Mouse (Mus musculus) heart, adult 18-20 months (tissue): Measurements from ENCODE around the gene Cracr2b. TPM values are rescaled to one million over a fixed set of nuclear protein-coding genes. Genes with fewer than 3 reads are reported as not detected.
"Not testable (repeated sequence)": the region's sequence is repeated elsewhere in the genome, so short reads cannot be mapped to it uniquely, and the experiment has no call there.

Experiments used
- DNase-seq, 2 experiments: peaks; one replicate each; pipeline ENCODE4 v3.0.0; 2021 to 2022; ENCODE audit warnings: mixed read lengths in 1 of 2
- total RNA-seq, 2 experiments: library from RNA; stranded (reverse); gene quantifications; 2 replicates each; pipeline ENCODE4 v1.2.3; 2021

Gene Cracr2b
- total RNA-seq, 2 experiments from 2014 or later, result 22.5 to 23.3 TPM

DNA sequence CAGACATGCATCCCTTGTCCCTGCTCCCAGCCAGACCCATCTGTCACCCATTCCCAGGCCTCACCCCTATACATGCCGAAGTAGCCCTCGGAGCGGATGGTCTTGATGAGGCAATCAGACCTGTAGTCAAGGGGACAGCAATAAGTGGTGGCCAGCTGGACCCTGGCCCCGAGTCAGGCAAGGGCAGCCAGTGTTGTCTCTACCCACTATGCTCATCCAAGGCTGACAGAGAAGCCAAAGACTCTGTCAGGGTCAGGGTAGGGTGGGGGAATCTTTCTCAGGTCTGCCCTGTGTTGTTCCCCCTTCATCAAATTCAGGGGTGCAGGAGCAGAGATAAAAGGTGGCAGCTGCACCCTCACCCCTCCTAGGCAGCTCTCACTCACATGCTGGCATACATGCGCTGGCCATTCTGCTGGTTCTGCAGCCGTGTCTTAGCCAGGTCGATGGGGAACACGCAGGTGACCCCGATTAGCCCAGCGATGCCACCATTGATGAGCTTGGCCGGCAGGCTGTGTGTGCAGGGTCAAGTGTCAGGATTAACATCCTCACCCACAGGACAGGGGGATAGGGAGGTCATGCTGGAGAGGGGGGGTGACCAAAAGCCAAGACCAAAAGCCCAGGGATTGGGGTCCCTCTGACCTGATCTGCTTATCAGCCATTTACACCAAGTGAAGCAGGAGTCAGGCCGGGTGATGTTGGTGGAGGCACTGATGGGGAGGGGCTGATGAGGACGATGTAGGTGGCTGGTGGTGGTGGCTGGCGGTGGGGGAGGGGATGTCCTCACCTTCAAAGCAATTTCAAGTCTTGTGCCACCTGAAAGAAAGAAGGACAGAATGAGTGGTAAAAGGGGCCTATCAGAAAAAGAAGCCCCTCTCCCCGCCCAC, 27.1 kb upstream of the Cracr2b start:
- no peak for DNase-seq

DNA sequence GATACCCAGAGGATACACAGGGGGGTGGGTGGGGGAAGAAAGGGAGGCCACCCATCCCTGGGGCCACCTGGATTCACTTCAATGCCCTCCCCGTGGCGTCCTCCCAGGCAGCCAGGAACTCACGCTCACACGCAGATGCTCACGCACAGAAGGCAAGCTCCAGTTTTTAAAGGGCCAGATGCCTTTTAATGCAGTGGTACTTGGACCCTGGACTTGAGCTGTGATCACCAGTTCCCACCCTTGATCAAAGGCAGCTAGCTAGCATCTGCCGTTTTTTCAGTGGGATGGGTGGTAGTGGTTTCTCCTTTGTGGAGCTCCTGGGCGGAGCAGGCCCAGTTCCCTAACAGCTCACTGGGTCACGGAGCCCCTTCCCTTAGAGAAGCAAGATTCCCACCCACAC, 26.4 kb upstream of the Cracr2b start:
- peak; percentile 64 to 73 for DNase-seq

DNA sequence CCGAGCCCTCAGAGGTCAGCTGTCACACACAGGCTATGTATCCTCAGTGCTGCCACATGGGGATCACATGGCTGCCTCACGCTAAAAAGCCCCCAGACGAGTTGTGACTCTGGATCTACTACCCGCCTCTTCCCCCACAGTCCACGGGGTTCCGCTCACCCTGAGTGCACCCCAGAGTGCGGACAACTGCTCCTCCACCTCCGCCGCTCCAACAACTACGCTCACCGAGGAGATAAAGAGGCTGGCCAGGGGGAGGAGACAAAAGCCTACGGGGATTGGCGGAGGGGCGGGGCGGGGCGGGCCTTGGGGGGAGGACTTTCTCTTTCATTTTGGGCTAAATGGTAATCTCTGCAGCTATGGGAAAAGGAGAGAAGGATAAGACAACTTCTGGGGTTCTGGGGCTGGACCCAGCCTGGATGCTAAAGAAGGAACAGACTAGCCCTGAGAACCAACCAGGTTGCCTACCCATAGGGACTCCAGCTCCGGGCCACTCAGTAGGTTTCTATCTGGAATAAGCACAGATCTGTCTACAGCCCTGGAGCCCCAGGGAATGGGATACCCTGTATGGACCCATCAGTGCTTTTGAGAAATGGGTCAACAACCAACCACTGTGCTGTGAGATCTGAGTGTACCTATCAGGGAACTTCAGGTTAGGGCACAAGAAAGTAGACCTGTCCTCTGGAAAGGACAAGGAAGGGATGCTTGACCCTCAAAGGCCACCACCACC, 25.6 kb upstream of the Cracr2b start:
- DNase-seq, result peak; percentile 80 to 84

DNA sequence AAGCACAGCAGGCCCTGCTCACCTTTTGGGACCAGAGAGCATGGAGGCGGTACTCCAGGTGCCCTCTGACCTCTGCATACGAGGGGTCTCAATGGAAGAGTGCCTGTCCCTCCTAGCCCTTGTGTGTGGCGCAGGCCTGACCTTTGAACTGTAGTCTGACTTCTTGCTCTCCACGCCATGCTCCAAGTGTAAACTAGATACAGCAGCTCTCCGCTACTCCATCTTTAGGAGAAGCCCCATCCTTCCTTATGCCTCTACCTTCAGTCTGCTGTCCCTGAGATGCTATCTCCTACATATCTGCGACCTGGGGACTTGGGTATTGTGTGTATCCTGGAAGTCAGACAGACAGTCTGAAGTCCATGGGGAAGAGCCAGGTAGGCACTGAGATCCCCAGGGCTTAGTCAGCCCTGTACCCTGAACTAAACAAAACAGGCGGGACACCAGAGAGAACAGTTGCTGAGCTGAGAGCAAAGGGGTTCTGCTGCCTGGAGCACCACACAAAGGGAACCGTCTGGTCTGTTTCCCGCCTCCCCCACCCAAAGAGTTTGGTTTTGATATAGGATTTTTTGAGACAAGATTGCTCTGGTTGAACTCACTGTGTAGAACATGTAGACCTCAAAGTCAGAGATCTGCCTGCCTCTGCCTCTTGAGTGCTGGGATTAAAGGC, 24.9 kb upstream of the Cracr2b start:
- DNase-seq, result no peak

DNA sequence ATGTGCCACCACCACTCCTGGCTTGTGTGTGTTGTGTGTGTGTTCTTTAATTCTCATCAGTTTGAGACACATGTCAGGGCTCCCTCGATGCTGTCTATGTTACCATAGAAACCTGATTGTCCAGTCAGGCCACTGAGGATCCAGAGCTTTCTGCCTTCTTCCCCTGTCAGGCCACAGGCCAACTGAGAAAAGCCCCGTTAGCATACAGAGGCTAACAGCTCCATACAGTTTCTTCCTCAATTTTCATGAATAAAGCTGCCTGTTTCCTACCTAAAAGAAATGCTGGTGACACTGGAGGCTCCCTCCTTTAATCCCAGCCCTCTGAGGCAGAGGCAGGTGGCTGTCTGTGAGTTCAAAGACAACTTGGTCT, 24.4 kb upstream of the Cracr2b start:
- DNase-seq, result no peak

DNA sequence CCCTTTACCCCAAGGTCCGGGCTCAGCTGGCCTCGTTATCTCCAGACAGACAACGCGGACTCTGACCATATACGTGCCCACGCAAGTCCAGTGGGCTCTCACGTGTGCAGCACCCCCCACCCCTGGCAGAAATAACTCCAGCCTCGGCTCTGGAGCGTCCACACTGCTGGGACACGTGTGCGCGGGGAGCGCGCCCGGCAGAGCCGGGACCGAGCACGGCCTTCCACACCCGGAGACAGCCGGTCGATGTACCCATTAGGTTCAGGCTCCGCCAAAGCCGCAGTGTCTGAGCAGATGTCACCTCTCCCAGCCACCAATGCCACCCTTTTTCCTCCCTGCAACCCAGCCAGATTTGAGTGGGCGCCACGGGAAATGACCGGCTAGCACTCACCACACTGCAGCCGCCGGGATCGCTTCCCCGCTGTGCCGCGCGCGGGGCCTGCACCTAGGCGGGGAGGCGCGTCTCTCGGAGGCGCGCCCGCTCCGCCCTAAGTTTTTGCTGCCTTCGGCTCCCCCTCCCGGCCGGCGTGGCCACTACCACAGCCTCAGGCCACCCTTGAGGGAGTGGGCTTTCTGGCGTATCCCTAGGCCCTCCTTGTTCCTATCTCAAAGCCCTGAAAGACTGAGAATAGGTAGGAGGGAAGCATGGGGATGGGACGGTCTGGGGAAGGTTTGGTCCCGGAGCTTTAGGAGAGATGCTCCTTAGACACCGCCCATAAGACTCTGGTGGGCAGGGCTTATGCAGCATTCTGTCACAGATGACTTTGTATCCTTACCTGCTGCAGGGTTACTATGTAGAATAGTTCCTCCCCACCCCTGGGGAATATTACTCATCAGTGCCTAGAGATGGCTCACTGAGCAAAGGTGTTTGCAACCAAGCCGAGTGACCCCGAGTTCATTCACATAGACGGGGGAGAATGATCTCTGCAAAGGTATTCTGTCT, 23.4 kb upstream of the Cracr2b start, which contains the start of gene Slc25a22:
Gene Slc25a22, minus strand, starts transcription at position 715 of the 943 bp plus-strand sequence.
- DNase-seq, result peak; percentile 86 to 91

DNA sequence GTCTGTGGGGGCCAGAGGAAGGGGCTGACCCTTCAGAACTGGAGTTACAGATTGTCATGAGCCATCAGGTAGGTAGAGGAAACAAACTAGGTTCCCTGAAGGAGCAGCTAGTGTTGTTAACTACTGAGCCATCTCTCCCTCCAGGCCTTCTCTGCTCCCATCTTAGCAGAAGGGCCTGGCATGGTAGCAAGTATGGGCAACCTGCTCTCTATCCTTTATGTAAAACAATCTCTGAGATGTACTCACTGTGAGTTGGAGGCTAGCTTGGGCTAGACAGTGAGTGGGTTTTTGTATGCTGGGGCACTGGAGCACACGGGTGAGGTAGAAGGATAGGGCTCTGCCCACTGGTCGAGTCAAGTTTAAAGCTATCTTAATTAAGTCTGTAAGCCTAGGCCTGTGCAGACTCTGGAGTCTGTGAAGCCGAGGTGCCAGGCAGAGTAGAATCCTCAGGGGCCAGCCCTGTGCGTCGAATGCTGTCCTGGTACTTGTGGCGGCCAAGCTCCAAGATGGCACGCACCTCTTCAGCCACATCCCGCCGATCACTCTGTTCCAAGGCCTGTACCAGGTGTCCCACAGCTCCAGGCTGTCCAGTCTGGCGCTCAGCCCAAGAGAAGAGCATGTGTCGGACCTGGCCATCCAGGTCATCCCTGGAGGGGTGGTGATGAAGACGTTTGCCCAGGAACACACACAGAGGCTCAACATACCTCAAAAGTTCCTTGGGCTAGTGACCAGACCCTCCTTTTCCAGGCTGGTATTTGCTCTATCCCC, 22.5 kb upstream of the Cracr2b start:
- no peak for DNase-seq

DNA sequence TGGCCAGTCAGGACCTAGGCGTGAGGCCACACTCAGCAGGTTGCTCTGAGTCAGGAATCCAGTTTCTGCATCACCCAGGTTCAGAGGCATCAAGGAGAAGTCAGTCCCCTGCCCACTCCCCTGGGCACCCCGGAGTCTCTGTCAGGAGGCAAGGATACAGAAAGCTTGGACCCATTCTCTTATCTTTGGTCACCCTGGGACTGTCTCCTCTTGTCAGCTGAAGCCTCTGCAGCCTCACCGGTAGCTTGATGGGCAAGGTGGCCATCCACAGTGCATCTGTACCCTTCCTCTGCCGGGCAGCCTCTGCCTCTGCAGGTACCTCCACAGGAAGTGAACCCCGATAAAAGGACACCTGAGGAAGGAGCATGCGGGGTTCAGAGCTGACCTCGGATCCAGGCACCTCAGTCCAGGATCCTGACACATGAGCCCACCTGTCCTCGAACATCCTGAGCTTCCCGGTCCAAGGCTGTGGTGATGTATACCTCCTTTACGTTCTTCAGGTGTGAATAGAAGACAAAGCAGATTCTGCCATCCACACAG, 21.7 kb upstream of the Cracr2b start:
- no peak for DNase-seq

DNA sequence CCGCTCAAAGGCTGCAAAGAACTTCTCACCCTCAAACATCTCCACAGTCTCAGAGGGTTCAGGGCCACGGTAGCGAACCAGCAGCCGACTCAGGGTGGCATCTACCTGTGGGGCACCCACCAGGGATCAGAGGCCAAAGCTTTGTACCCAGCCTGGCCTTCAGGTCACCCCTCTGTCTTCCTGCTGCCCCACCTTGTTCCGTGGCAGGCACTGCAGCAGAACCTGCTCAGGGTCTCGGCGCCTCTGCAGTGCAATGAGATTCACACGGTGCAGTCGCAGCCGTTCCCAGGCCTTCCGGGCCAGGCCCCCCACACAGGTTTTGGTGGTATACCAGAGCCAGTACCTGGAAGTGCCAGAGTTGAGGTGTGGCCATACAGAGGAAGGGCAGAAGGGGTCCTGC, 21.1 kb upstream of the Cracr2b start:
- no peak for DNase-seq

DNA sequence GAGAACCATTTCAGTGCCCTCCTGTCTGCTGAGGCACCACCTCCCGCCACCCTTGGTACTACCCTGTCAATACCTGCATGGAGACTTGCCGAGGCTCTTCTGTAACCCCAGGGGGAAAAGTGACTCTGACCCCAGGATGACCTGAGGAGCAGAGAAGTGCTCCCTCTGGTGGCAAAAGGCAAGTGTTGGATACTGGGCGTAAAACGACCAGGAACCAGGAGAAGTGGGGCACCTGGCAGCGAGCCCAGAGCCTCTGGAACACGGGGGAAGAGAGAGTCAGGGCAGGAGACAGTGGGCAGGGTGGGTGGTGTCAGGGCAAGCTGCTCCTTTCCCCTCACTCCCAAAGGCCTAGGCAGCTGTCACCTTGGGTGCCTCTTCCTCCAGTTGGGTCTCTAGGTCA, 20.3 kb upstream of the Cracr2b start:
- DNase-seq, result peak; percentile 48 to 63

DNA sequence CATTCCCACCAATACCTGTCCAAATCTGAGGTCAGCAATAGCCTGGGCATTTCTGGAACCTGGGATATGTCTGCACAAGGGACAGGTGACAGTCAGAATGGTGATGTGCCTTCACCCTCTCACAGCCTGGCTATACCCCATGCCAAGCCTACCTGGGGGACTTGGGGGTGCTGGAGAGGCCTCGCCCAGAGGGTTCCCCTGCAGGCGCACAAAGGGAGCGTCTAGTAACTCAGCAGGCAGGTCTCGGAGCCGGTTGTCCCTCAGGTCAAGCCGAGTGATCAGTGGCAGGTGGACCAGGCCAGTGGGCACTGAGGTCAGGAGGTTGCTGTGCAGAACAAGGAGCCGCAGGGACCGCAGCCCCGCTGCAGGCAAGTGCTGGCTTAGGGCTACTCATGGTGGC, 19.4 kb upstream of the Cracr2b start:
- no peak for DNase-seq

DNA sequence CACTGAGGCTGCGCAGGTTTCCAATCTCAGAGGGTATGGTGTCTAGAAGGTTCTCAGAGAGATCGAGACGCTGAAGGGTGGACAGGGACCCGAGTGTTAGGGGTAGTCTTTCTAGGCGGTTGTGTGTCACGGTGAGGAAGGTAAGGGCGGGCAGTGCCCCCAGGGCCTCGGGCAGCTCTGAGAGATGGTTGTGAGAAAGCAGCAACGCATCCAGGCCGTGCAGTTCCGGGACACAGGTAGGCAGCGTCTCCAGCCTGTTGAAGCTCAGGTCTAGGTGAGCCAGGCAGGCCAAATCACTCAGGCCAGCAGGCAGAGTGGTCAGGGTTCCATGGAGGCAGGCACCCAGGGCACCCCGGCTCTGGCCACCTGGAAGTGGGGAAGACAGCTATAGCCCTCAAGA, 18.7 kb upstream of the Cracr2b start:
- DNase-seq, result no peak

DNA sequence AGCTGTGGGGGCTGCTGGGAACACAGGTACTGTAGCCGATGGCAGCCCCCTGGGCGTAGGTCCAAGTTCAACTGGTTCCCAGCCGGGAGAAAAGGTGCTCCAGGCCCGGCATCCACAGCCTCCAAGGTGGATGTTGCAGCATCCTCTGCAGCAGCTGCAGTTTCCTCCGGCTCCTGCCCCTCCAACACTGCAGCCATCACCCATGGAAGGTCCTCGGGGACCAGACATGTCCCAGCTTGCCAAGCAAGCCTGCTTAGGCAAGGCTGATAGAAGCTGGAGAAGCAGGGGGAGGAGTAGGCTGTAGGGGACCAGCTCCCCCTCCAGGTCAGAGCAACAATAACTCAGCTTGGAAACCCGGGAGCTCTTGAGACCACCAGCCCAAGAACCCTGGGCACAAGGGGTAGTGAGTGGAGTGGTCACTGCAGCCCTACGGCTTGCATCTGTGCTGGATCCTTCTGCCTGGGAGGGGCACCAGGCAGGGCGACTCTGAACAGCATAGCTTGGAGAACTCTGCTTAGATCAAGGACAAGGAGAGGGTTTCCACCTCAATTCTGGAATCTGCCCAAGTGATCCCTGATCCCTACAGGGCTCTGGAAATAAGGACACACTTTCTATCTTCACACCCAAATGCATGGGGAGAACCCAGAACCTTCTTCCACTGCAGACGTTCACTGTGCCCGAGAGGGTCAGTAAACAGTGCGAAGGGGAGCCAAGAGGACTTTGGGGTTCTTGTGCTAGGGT, 17.6 kb upstream of the Cracr2b start:
- DNase-seq, result no peak

DNA sequence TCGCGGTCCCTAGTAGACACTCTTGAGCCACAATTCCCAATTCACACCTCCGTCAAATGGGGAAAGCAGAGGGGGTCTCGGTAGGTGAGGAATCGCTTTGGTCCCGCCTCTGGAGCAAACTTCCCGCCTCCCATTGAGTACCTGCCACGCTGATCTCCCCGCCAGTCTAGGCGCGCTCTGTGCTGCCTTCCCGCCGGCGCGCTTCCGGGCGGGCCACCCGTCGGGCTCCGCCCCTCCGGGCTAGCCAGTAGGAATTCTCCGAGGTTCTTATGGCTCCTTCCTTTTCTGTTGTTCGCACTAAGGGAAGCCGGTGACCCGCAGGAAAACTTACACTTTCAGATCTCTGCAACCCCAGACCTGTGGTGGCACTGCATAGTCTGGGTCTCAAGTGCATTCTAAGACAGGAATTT, 17.1 kb upstream of the Cracr2b start, which contains the start of gene Pidd1:
Gene Pidd1, minus strand, starts transcription at position 198 of the 410 bp plus-strand sequence.
- DNase-seq, result peak in 1 of 2 experiments; percentile 76

DNA sequence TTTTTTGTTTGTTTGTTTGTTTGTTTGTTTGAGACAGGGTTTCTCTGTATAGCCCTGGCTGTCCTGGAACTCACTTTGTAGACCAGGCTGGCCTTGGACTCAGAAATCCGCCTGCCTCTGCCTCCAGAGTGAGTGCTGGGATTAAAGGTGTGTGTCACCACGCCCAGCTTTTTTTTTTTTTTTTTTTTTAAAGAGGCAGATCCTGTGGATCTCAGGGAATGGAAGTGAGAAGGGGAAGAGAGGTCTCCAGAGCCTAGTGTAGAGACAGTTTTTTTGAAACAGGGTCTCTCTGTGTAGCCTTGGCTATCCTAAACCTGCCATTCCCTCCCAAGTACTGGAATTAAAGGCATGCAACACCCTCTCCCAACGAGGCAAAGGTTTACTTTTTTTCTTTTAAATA, 14.5 kb upstream of the Cracr2b start:
- DNase-seq, result not testable (repeated sequence)

DNA sequence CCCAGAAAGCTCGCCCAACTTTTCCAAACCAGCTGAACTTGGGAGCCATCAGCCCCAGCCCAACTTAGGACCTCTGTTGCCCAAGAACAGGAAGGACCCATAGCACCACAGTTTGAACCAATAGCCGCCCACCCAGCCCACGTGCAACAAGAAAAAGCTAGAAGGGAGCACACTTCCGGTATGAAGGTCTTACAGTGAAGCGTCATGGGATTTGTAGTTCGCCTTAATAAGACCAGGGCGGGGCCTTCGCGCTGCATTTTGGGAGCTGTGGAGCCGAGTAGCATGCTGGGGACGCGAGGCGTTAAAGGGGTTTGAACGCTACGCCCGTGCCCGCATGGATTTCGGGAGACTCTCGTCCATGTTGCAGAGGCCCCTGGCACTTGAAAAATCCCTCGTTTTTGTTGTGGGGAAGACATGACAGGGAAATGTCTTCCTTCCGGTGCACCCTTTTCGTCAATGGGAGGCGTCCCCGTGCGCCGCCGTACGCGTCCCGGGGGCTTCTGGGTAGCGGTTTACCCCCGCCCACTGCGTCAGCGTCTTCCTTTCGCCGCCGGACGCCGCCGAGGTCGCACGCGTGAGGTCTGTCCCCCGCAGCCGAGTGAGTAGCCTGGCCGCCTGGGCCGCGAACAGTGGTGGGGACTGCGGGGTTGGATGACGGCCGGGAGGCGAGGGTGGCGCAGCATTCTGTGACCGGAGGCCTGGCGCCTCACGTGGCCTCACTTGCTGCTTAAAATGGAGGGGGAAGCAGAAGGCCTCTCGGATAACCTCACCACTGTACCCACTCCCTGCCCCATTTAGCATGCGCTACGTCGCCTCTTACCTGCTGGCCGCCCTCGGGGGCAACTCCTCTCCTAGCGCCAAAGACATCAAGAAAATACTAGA, 13.5 kb upstream of the Cracr2b start, which contains the start of gene Rplp2:
Gene Rplp2, plus strand, starts transcription at position 261 of the 882 bp plus-strand sequence.
- peak; percentile 96 for DNase-seq

DNA sequence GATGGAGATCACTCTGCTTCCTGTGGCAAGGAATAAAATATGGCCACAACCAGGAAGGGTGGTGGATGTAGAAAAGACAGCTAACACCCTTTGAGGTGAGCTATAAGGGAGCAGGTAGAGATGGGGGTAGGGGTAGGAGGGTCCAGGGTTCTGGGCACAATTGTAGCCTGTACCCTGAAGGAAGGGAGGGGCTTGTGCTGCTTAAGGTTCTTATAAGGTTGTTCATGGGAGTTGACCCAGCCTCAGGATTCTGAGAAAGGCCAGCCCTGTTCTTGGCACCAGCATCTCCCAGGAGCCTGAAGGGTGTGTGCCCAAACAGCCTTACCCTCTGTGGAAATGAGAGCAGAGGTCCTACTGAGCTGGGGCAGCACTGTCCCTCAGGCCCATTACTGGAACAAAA, 9.0 kb upstream of the Cracr2b start:
- peak in 1 of 2 experiments; percentile 21 for DNase-seq

DNA sequence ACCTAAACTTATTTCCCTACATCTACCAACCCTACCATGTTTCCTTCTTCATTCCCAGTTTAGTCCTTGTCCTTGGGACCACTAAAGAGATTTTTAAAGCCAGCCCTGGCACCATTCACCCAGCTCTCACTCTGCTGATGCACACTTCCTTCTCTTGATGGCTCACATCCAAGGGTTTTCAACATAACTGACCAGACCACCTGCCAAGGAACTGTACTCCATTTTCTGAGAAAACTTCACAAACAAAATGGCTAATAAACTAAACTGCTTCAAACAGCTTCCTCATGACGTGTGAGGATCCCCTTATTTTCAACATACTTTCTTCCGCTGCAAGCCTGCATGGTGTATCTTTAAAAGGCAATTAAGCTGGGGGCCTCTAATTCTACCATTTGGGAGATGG, 7.3 kb upstream of the Cracr2b start:
- DNase-seq, result no peak
